Mouse (Mus musculus): Measurements from ENCODE around the gene Chrm3.

The Chrm3 gene

DNA sequence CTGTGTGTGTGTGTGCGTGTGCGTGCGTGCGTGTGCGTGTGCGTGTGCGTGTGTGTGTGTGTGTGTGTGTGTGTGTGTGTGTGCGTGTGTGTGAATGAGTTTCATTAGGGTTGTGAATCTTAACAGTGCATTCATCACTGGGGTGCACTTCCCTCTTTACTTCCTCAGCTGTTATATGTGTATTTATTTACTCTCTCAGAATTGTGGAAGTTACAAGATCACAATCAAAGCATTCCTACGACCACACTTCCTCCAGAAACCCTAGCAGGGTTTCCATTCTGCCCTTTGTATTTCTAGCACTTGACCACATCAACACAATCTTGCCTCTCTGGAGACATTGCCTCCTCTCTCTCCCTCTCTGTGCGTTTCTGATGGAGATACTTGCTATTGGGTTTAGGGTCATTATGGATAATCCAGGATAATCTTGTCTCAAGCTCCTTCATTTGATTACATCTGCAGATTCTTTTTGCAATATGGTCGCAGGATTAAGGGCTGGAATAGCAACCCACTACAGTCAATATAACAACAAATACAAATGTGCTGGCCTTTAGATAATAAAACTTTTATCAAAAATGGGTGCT is 465.5 kb downstream of the Chrm3 start:
- no peak for DNase-seq (ENCODE audit: low spot score in 2 of 2)

DNA sequence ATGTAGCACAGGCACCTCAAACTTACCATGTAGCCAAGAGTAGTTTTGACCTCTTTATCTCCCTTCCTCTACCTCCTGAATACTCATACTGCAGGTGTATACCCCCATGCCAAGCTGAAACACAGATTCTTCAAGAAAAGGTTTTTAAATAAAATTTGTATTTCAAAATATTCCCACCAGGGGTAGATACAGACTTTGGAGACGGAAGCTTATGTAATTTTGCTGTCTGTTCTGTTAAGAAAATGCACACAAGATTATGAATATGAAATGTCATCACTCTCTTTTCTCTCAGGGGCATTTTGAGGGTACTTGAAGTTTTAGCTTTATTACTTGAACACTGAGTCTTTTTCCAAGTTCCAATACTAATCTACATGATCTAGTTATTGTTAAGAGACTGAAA is 469.6 kb downstream of the Chrm3 start:
- DNase-seq (ENCODE audit: low spot score in 2 of 2): no peak

DNA sequence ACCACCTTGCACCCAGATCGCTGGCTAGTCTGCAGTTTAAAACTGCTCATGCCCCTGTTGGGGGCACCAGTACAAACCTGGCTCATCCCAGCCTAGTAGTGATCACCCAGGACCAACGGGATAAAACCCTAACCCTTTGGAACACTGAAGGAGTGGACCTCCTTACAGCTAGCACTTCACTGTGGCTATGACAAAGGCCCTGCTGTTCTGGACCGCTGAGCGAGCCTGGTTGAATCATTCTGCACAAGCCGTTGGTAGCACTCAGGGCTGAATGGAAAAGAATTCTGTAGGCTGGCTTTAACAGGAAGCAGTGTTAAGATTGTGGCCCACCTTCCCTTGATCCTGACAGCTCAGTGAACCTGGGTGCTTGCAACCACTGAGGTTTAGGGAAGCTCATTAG is 470.2 kb downstream of the Chrm3 start:
- DNase-seq (ENCODE audit: low spot score in 2 of 2): no peak

DNA sequence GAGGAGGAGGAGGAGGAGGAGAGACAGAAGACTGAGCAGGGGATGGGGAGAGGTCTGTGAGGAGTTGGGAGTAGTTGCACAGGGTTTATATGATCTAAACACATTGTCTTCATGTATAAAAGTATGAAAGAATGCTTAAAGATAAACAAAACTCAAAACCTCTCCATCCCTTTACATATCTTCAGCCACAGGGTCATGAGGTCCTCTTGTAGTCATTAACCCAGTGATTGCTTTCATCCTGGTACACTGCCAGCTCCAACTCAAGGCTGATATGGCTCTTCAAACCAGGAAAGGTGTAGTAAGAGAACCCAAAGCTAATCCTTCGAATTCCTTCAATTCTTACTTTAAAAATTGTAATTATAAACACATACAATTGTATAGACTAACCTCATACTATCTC is 470.7 kb downstream of the Chrm3 start:
- no peak for DNase-seq (ENCODE audit: low spot score in 2 of 2)

DNA sequence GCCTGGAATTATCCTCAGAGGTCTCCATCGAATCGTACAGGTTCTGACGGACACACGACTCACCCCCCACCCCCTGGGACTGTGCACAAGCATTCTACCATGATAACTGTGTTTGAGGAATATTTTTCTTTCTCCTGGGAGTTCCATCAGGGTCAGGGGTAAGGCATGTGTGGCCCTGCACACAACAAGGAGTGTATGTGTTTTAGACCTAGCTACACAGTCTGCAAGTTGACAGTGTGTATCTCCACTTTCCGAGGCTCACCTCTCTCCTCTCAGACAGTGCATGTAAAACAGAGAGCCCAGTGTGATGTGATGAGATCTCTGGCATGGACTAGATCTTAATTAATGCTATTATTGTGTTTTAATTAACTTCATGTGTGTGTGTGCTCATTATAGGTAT is 472.4 kb downstream of the Chrm3 start:
- no peak for DNase-seq (ENCODE audit: low spot score in 2 of 2)

DNA sequence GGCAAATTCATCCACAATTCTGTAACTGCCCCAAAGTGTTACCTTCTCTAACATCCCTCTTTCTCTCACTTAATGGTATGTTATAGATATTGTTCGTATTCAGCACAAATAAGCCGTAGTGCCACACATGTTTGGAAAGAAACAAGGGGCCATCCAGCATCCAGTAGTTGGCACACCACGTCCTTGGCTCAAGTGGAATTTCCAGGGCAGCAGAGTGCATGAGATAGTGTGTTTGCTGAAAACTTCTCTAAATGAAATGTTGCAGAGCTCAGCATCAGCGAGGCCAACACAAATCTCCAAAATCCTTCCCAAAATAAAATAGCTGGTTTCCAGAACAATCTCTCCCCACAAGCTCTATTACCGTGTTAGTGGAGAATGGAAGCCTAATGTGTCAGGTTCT is 473.4 kb downstream of the Chrm3 start:
- no peak for DNase-seq (ENCODE audit: low spot score in 2 of 2)

DNA sequence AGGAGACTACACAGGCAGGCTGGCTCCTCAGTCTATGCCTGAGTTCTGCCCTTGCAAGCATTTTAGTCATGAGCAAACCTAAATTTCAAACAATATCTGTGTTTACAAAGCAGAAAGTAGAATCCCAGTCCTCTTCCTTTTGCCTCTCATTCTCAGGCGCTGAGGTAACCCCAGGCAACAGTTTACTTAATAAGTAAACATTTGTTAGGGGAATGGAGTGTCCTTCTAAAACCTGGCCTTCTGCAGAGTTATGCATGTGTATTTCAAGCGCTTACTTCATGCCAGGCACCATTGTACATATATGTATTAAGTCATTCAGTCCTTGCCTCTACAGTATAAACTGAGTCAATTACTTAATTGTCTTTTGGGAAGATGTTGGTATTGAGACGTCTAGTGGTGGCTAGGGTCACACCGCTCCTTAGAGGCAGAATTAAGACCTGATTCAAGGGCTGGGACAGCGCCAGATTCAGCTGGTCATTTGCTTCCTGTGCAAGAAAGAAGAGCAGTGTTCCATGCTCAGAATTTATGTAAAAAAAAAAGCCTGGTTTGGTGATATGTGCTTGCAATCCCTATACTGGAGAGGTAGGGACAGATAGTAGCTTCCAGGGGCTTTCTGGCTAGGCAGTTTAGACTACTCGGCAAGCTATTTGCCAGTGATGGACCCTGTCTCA is 474.0 kb downstream of the Chrm3 start:
- no peak for DNase-seq (ENCODE audit: low spot score in 2 of 2)

DNA sequence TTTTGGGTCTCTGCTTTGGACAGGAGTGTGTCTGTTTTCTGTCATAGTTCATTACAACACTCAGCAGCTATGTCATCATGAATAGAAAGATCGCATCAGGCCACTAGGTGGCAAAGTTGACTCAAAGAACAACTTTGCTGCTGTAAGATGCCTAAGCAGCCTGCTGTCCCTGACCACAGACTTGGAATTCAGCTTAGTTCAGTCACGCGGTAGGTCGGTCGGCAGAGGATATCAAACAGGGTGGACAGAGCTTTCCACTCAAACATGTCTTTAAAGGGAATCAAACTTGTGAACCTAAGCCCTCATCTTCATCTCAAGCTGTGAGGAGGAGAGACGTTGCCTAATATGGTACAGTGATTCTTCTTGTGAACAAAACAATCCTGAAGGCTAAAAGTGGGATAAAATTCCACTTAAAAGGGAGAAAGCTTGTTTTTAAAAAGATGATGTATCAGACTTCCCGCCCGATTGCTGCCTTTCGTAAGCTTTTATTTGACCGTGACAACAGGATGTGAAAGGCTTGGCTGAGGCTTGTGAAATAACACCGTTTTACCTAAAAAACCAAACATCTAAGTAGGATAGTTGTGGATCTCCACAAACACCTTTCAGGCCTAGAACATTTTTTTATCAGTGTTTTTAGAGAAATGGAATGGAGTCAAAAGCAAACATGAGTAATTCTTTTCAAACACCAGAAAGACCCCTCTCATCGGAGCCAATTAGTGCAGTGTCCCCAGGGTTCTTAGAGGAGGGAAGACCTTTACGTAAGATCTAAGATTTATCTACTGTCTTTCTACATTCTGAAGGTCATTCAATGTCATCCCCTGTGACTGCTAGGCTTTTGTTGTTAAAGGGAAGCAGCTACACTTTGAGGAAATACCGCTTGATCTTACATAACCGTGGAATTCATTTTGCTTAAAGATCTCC is 478.0 kb downstream of the Chrm3 start:
- peak; percentile 42 to 70 for DNase-seq (ENCODE audit: low spot score in 2 of 2)

DNA sequence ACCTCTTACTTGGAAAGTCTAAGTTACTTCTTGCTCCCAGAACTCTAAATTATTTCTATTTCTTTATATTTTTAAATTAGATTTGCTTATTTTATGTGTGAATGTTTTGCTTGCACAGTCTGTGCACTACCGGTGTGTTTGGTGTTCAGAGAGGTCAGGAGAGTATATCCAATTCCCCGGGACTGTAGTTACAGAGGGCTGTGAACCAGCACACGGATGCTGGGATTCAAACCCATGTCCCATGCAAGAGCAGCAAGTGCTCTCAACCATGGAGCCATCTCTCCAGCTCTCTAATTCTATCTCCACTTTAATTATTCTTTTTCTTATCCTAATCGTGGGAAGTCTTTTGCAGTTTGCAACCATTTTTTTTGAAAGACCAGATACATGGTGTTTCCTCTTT is 478.7 kb downstream of the Chrm3 start:
- no peak for DNase-seq (ENCODE audit: low spot score in 2 of 2)

DNA sequence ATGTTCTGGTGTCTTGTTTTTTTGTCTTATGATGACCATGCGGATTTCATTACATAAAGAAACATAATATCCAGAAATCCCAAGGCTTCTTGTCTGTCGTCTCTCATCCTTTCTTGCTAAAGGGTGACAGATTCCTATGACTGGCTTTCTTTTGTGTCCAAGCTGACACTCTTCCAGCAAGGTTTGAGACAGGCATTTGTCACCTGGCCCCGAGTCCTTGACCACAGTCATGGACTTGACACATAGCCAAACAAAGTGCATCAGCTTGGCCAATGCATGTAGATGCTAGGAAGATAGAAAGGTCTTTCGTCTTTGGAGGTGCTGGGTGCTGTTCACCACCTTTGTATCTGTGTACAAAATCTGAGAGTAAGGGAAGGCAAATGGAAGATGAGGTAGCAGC is 480.2 kb downstream of the Chrm3 start:
- DNase-seq (ENCODE audit: low spot score in 2 of 2): no peak

DNA sequence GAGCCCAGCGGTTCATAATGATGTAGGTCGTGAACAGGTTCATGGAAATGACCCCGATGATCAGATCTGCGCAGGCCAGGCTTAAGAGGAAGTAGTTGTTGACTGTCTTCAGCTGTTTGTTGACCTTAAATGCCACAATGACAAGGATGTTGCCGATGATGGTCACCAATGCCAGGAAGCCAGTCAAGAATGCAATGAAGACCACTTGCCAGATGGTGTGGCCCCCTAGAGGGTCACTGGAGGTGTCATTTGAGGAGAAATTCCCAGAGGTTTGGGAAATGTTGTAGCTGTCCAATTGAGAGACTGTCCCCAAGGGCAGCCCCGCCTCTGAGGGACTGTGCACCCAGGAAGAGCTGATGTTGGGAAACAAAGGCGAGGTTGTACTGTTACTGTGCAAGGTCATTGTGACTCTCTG is 482.0 kb downstream of the Chrm3 start:
- no peak for DNase-seq (ENCODE audit: low spot score in 2 of 2)

DNA sequence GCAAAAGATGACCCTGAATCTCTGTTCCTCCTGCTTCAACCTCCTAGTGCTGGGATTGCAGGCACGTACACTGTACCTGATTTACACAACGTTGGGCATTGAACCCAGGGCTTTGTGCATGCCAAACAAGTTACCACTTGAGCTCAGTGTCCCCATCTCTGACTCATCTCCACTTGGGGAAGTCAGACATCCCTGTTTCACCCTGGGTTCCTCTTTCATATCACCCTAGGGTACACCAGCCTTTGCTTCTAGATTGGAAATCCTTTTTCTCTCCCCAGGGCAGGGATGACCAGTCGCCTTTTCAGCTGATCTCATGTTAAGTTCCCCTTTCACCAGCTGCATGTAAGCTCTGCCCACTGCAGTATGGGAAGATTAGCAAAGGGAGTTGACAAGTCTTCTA is 487.3 kb downstream of the Chrm3 start:
- no peak for DNase-seq (ENCODE audit: low spot score in 2 of 2)

DNA sequence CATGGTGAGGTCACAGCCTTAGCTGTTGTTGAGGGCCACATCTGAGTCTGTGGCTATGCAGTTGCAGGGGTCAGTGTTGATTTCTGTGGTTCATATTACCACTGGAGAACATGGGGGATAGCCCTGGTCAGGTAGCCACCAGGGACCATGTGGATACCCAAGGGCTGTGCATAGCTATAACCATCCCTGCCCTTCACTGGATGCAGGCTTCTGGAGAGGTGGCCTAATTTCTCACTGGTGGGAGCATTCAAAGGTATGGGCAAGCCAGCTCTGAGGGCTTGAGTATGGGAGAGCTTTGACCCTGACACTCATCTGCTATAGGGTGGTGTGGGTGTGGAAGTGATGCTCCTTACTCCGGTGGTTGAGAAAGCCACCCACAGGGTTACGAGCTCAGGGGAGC is 494.5 kb downstream of the Chrm3 start:
- no peak for DNase-seq (ENCODE audit: low spot score in 2 of 2)

DNA sequence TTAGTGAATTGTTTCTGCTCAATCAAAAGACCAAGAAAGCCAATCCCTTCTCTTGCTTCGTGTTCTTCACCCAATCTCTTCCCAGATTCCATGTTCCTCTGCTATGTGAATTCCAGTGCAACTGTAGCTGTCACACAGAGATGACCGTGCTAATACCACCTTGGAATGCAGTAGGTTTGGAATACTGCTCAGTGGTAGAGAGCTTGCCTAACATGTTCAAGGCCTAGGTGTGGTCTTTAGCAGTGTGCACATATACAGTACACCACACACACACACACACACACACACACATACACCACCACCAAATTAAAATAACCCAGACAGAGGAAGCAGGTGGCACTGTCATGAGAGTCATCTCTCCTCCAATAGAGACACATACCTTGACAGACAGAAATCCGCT is 513.1 kb downstream of the Chrm3 start:
- DNase-seq (ENCODE audit: low spot score in 2 of 2): no peak

DNA sequence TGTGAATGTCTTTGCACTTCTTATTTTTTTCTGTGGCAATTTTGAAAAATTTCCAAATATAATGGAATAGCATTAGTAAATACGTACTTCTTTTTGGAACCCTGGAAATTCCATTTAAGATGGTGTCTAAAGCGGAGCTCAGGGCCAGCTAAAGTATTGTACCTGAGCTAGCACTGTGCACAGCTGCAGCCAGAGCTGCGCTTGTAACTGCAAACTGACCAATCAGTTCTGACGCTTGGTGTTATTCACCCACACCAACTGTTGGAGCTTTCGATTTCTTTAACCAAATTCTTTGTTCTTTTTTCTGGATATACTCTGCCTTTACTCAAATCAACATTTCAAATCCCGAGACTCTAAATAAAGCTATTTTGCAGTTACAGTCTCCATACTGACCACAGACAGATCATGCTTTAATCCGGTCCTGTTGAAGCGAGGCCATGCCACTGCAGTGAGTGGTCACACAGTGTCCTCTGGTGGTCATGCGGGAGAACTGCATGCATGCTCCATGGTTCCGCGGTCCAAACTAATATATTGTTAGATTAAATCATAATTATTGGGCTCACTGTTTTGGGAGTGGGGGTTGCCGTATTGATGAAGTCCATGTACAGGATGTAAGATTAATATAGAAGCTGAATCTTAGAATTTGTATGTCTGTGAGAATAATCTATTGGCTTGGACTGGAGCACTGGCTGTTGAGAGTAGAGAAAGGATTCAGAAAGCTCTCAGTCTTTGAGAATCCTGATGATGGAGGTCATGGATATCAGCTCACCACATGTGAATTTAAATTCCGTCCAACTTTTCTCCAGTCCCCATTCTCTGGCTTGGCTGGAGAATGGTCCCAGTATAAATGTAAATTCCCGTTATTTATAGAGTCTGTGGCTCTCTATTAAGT is 513.9 kb downstream of the Chrm3 start:
- peak; percentile 20 to 51 for DNase-seq (ENCODE audit: low spot score in 2 of 2)

DNA sequence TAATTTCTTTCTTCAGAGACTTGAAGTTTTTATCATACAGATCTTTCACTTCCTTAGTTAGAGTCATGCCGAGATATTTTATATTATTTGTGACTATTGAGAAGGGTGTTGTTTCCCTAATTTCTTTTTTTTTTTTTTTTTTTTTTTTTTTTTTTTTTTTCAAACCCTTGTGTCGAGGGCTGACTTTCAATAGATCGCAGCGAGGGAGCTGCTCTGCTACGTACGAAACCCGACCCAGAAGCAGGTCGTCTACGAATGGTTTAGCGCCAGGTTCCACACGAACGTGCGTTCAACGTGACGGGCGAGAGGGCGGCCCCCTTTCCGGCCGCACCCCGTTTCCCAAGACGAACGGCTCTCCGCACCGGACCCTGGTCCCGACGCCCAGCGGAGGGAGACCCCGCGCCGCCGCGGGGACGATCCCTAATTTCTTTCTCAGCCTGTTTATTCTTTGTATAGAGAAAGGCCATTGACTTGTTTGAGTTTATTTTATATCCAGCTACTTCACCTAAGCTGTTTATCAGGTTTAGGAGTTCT is 526.4 kb downstream of the Chrm3 start:
- DNase-seq (ENCODE audit: low spot score in 2 of 2): peak; percentile 36

DNA sequence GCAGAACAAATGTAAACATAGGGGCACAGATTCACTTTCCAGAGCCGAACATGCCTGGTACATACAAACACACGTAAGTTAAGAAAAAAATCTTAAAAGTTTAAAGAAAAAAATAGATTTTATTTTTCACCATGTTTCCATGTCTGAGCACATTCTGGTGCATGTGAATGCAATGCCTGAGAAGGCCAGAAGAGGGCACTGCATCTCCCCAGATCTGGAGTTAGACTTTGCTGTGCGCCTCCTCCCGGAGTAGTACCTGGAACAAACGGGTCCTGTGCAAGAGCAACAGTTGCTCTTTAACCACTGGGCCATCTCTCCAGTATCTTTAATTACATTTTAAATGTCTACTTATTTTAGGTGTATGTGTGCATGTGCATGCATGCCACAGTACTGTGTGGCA is 534.4 kb downstream of the Chrm3 start:
- no peak for DNase-seq (ENCODE audit: low spot score in 2 of 2)

Data from frontal cortex, postnatal 25 days (tissue).